Mouse (Mus musculus) spleen, adult 2 months (tissue): Measurements from ENCODE around the gene Rapgef5. TPM values are rescaled to one million over a fixed set of nuclear protein-coding genes. Genes with fewer than 3 reads are reported as not detected.

Experiments
- DNase-seq, 2 experiments: peaks; one replicate each; pipeline versions ENCODE4 v3.0.0 to v3.0.0-alpha.2; 2012 to 2021; ENCODE audit warnings: low spot score in 2 of 2, low read depth in 1 of 2
- H3K27ac ChIP-seq: fragments of 200-500 bp; 2 replicates; pipeline ENCODE4 v1.5.1; 2012; ENCODE audit warnings: low read length, inconsistent platforms; ENCODE audit not compliant: insufficient read depth
- H3K27me3 ChIP-seq: fragments of 200-500 bp; 2 replicates; pipeline ENCODE4 v1.6.1; 2012; ENCODE audit warnings: mild to moderate bottlenecking, moderate library complexity, low read length, inconsistent platforms; ENCODE audit not compliant: control insufficient read depth, insufficient read depth
- H3K36me3 ChIP-seq: fragments of 200-500 bp; 2 replicates; pipeline ENCODE4 v1.6.1; 2012; ENCODE audit warnings: mild to moderate bottlenecking, low read length, inconsistent platforms; ENCODE audit not compliant: control insufficient read depth, insufficient read depth
- H3K4me1 ChIP-seq: fragments of 200-500 bp; 2 replicates; pipeline ENCODE4 v1.6.1; 2011; ENCODE audit warnings: inconsistent platforms; ENCODE audit not compliant: control insufficient read depth, insufficient read depth, insufficient read length
- H3K4me3 ChIP-seq: fragments of 200-500 bp; 2 replicates; pipeline ENCODE4 v1.5.1; 2011; ENCODE audit warnings: mild to moderate bottlenecking, inconsistent platforms; ENCODE audit not compliant: insufficient read depth, insufficient read length; ENCODE audit errors: extremely low read depth
- CTCF ChIP-seq: fragments of 200-500 bp; IDR thresholded peaks from 2 replicates; pipeline ENCODE4 v1.5.1; 2011; ENCODE audit warnings: mild to moderate bottlenecking, inconsistent platforms; ENCODE audit not compliant: insufficient read depth, insufficient read length, insufficient replicate concordance; ENCODE audit errors: extremely low read depth
- POLR2A ChIP-seq: fragments of 200-500 bp; IDR thresholded peaks from 2 replicates; pipeline ENCODE4 v1.6.1; 2011; ENCODE audit warnings: low read depth, low read length, inconsistent platforms
- WGBS: fragments of 180-500 bp; shearing (Covaris S2); methylation state at CpG from one replicate; pipeline ENCODE4 v1.1.7; 2018; 5-methylcytosine and 5-hydroxymethylcytosine counted together
- polyA plus RNA-seq: library from polyadenylated mRNA; depleted of rRNA; stranded (reverse); fragments of >200 nt; gene quantifications from 2 replicates; pipeline ENCODE4 v1.2.3, GENCODE M21; 2012

Gene Rapgef5
- polyA plus RNA-seq, 1 experiment = 6.9 TPM

- TF ChIP-seq CTCF (no peak), POLR2A (no peak)
- 60% methylated on average over 5 of the region's 5 CpGs for WGBS
- H3K36me3 ChIP-seq = no peaks in the 10 kb centered on the region
- no peak overlapping the region for H3K27ac ChIP-seq
- DNase-seq = no peak
- H3K4me3 ChIP-seq = no peak overlapping the region
- H3K4me1 ChIP-seq = peaks cover 15% of the 10 kb centered on the region
- no peaks in the 10 kb centered on the region for H3K27me3 ChIP-seq
Measured at GRCm38 (mm10) chr12:117553353-117553752, 37.1 kb downstream of the Rapgef5 start.

DNA sequence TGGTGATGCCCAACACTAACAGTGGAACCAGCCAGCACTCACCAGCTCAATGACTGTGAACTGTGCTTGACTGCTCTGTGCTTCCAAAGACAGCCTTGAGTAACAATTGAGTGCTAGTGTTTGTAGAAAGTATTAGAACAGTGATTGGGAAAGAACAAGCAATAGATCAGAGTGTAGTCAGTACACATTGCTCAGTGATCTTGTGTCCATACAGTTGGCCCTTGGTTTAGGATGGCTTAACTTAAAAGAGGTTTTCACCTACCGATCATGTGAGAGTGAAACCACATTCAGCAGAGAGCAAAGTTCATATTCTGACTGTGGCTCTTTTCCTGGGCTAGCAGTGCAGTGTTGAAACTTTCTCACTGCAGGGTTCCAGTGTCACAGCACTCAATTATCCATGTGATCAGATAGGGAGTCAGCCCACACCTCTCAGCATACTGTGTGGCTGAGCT lies 38.4 kb downstream of the Rapgef5 start:
- H3K27ac ChIP-seq = no peak overlapping the region
- H3K4me3 ChIP-seq = no peak overlapping the region
- peaks cover 15% of the 10 kb centered on the region for H3K4me1 ChIP-seq
- no peaks in the 10 kb centered on the region for H3K27me3 ChIP-seq
- H3K36me3 ChIP-seq = no peaks in the 10 kb centered on the region
- WGBS = 50% methylated on average over 1 of the region's 1 CpGs
- TF ChIP-seq CTCF (no peak), POLR2A (no peak)
- no peak for DNase-seq

DNA sequence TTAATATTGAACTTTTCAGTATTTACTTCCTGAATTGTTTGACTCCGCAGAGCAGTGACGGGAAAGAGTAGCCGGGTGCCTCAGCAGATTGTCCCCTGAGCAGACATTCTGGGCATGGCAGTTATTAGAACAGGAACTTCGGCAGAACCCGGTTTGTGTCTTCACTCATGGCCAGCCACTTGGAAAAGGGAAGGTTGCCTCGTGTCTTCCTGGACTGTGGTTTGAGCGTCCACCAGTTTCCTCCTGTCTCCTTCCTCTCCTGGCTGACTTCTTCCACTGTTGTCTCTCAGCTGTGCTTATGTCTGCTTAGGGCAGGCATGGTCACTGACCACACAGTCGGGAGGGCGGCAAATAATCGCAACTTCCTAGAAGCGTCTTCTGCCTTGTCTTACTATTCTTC lies 44.2 kb downstream of the Rapgef5 start:
- peak; percentile 27 to 56 for DNase-seq

DNA sequence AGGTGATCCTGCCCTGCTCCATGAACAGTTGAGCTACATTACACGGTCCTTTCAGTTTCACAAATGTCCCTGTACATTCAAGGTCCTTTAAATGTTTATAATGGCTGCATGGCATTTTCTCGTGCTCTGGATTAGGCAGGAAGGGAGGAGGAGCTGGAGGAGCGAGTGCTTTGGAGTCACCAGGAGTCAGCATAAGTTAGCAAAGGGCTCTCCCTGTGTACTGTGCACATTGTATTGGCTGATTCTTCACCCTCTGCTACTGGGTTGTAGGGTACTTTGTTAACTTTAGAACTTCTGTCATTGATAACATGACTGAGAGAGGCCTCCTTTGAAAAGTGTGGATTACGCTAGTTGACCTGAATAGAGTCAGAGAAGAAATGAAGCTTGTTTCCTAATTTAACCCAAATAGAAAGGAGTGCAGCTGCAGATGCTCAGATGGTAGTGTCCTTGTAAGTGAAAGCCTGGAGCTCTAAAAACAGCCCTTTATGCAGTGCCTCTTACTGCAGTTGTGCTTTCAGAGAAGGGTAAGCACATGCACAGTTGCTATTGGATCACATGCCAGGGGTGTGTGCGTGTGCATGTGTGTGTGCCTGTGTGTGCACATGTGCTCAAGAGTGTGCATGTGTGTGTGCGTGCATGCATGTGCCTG lies 45.3 kb downstream of the Rapgef5 start:
- H3K27me3 ChIP-seq = no peaks in the 10 kb centered on the region
- 75% methylated on average over 6 of the region's 6 CpGs for WGBS
- TF ChIP-seq CTCF (no peak), POLR2A (no peak)
- H3K36me3 ChIP-seq = no peaks in the 10 kb centered on the region
- DNase-seq = no peak
- no peak overlapping the region for H3K4me3 ChIP-seq
- H3K27ac ChIP-seq = no peak overlapping the region
- peaks cover 13% of the 10 kb centered on the region for H3K4me1 ChIP-seq

More for the DNA sequence above, 44.2 kb downstream of the Rapgef5 start:
- peak overlapping the region; percentile 10; the same call in 1 of the 2 replicates for H3K4me3 ChIP-seq
- H3K27me3 ChIP-seq = no peaks in the 10 kb centered on the region
- H3K27ac ChIP-seq = peak overlapping the region; percentile 1; the same call in 1 of the 2 replicates
- TF ChIP-seq POLR2A = no peak
- TF ChIP-seq CTCF = no peak
- 12% methylated on average over 11 of the region's 11 CpGs for WGBS
- peaks cover 13% of the 10 kb centered on the region for H3K4me1 ChIP-seq
- H3K36me3 ChIP-seq = no peaks in the 10 kb centered on the region

DNA sequence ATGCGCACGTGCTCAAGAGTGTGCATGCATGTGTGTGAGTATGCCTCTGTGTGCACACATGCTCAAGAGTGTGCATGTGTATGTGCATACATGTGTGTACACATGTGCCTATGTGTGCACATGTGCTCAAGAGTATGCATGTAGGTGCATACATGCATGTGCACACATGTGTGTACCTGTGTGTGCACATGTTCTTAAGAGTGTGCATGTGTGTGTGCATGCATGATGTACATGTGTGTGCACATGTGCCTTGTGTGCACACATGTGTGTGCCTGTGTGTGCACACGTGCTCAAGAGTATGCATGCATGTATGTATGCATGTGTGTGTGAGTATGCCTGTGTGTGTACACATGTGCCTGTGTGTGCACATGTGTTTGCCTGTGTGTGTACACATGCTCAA lies 45.8 kb downstream of the Rapgef5 start:
- H3K4me1 ChIP-seq = peaks cover 17% of the 10 kb centered on the region
- H3K27me3 ChIP-seq = no peaks in the 10 kb centered on the region
- H3K4me3 ChIP-seq = no peak overlapping the region
- H3K27ac ChIP-seq = no peak overlapping the region
- no peaks in the 10 kb centered on the region for H3K36me3 ChIP-seq
- WGBS = 92% methylated on average over 3 of the region's 3 CpGs
- DNase-seq = no peak
- TF ChIP-seq CTCF (no peak), POLR2A (no peak)

GRCm38 (mm10) chr12:117563859-117564258 lies 47.6 kb downstream of the Rapgef5 start:
- WGBS = 58% methylated on average over 6 of the region's 6 CpGs
- Histone ChIP-seq H3K27ac (no peak overlapping the region), H3K4me3 (no peak overlapping the region), H3K27me3 (no peaks in the 10 kb centered on the region), H3K36me3 (no peaks in the 10 kb centered on the region), H3K4me1 (peaks cover 15% of the 10 kb centered on the region; the same call in 1 of the 2 replicates)
- no peak for DNase-seq
- TF ChIP-seq CTCF (no peak), POLR2A (no peak)

DNA sequence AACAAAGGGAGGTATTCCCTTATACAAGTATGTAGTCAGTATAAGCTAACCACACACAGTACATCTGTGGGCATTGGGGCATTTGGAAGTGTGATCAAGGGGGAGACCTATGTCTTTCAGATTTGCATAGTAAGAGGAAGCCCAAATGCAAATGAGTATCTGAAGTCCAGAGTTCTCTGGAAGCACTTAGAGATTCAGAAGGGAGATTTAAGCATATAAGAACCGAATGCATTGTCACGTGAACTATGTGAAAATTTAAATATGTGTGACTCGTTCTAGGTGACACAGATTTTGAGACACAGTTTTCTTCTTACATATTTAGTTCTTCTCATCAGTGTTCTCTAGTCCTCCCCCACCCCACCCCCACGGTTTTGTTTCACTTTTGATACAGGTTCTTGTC lies 50.0 kb downstream of the Rapgef5 start:
- WGBS = 21% methylated on average over 4 of the region's 4 CpGs
- peak; percentile 33 to 64 for DNase-seq
- Histone ChIP-seq H3K27ac (peak overlapping the region; percentile 69; the same call in 1 of the 2 replicates), H3K4me3 (peak overlapping the region; percentile 41), H3K4me1 (peaks cover 13% of the 10 kb centered on the region; the same call in 1 of the 2 replicates), H3K36me3 (no peaks in the 10 kb centered on the region), H3K27me3 (no peaks in the 10 kb centered on the region)
- TF ChIP-seq POLR2A = no peak
- no peak for TF ChIP-seq CTCF
